ENCODE assay signal across 15 mouse cellular contexts in the genomic region with DNA sequence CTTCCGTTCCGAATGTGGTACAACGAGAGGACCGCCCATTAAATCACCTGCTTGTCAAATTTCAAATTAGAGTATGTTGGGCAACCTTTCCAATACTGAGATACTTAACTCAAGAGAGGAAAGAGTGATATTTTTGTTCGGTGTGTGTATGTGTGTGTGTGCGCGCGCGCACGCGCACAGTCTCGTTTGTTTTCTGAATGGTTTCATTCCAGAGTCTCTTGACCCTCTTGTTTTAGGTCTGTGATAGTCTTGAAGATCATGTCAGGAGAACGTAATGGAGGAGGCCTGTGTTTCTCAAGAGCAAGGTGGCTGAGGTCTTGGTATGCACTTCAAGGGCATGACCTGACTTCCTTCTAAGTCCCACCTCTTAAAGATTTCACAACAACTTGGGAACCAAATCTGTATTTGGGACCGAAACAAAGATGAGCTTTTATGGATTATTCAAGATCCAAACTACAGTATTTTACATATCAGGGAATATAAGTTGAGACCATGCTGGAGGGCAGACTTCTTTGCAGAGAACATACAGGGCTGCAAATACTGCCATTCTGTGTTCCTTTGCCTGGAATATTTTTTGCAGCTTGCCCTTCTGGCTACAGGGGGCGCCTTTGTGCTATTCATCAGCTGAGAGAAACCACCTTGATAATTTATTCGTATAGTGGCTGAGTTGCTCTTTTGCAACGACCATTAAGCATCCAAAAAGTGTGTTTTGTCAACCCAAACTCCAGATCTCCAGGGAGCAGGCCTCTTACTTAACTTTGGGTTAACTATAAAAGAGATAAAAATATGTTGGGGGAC. TPM values are rescaled to one million over a fixed set of nuclear protein-coding genes. Genes with fewer than 3 reads are reported as not detected.
DNase-seq lines count a peak whose midpoint lies in the region; ATAC-seq lines count a peak whose summit lies in the region.
"Had no signal": no experiment of that assay in that cellular context is flagged by ENCODE, and none has a peak within 500 bp of the region (broad histone marks: within the 10 kb centered on the region; RNA-seq: fewer than 3 reads in every experiment).

No protein-coding gene starts in this region.

- H3K9me3 ChIP-seq in forebrain, embryonic 10.5 days = no peaks in the 10 kb centered on the region
- no peaks in the 10 kb centered on the region for H3K9me3 ChIP-seq in forebrain, embryonic 14.5 days (replicated peaks; ENCODE audit: control insufficient read depth, low read length)
- H3K9me3 ChIP-seq in midbrain, embryonic 15.5 days = no peaks in the 10 kb centered on the region
- H3K9me3 ChIP-seq: liver, embryonic 13.5 days; midbrain, embryonic 13.5 days had no signal

- DNase-seq in forebrain, embryonic 10.5 days (ENCODE audit: extremely low spot score, low spot score) = peak; percentile 11
- no peak for DNase-seq in forebrain, embryonic 14.5 days (ENCODE audit: low spot score)
- DNase-seq in layer of hippocampus, adult 11-12 months (ENCODE audit: low spot score) = peak; percentile 22
- DNase-seq in layer of hippocampus, postnatal 14 days (ENCODE audit: low spot score in 2 of 2) = no peak
- DNase-seq in brain, adult 2 months (ENCODE audit: low read depth, low spot score) = peak; percentile 8
- peak; percentile 59 to 77 for DNase-seq in lung, postnatal 4 days
- no peak for DNase-seq in spleen, postnatal 14 days (ENCODE audit: low spot score in 2 of 2)
- DNase-seq: layer of hippocampus, postnatal 36 days; liver, embryonic 13.5 days had no signal

- WGBS in forebrain, embryonic 10.5 days = 87% methylated on average over 17 of the region's 17 CpGs
- WGBS in forebrain, embryonic 14.5 days = 87% methylated on average over 17 of the region's 17 CpGs
- 87% methylated on average over 17 of the region's 17 CpGs for WGBS in midbrain, embryonic 15.5 days

- H3K4me2 ChIP-seq in forebrain, embryonic 14.5 days (ENCODE audit: low read length) = no peak overlapping the region
- H3K4me2 ChIP-seq in midbrain, embryonic 15.5 days = no peak overlapping the region
- H3K4me2 ChIP-seq: liver, embryonic 13.5 days; midbrain, embryonic 13.5 days had no signal

- H3K36me3 ChIP-seq in forebrain, embryonic 10.5 days (replicated peaks) = no peaks in the 10 kb centered on the region
- H3K36me3 ChIP-seq in forebrain, embryonic 14.5 days (ENCODE audit: control insufficient read depth, insufficient read depth, low read length) = no peaks in the 10 kb centered on the region
- no peaks in the 10 kb centered on the region for H3K36me3 ChIP-seq in midbrain, embryonic 15.5 days (replicated peaks)
- H3K36me3 ChIP-seq: liver, embryonic 13.5 days; midbrain, embryonic 13.5 days had no signal

- H3K4me3 ChIP-seq in forebrain, embryonic 10.5 days = no peak overlapping the region
- H3K4me3 ChIP-seq in forebrain, embryonic 14.5 days (ENCODE audit: low read depth, low read length) = no peak overlapping the region
- no peak overlapping the region for H3K4me3 ChIP-seq in midbrain, embryonic 15.5 days
- H3K4me3 ChIP-seq: liver, embryonic 13.5 days; midbrain, embryonic 13.5 days had no signal

- H3K4me1 ChIP-seq in forebrain, embryonic 10.5 days = peaks cover 8% of the 10 kb centered on the region
- H3K4me1 ChIP-seq in forebrain, embryonic 14.5 days (ENCODE audit: control insufficient read depth, insufficient read depth, low read length) = peaks cover 5% of the 10 kb centered on the region; the same call in 1 of the 2 replicates
- H3K4me1 ChIP-seq in midbrain, embryonic 15.5 days = peaks cover 6% of the 10 kb centered on the region
- H3K4me1 ChIP-seq: liver, embryonic 13.5 days had no signal

- no peak overlapping the region for H3K9ac ChIP-seq in forebrain, embryonic 14.5 days (ENCODE audit: low read length)
- no peak overlapping the region for H3K9ac ChIP-seq in midbrain, embryonic 15.5 days
- H3K9ac ChIP-seq: liver, embryonic 13.5 days; midbrain, embryonic 13.5 days had no signal

- no peak overlapping the region for H3K27ac ChIP-seq in forebrain, embryonic 10.5 days
- no peak overlapping the region for H3K27ac ChIP-seq in forebrain, embryonic 14.5 days (ENCODE audit: low read depth, low read length)
- H3K27ac ChIP-seq in midbrain, embryonic 15.5 days = no peak overlapping the region
- H3K27ac ChIP-seq: liver, embryonic 13.5 days; midbrain, embryonic 13.5 days had no signal

- ATAC-seq in forebrain, embryonic 14.5 days = no peak
- ATAC-seq in midbrain, embryonic 15.5 days (replicated peaks) = no peak
- ATAC-seq: intestine, embryonic 16.5 days; midbrain, embryonic 13.5 days had no signal

- H3K27me3 ChIP-seq in forebrain, embryonic 10.5 days (ENCODE audit: poor library complexity, severe bottlenecking) = no peaks in the 10 kb centered on the region
- no peaks in the 10 kb centered on the region for H3K27me3 ChIP-seq in forebrain, embryonic 14.5 days (replicated peaks; ENCODE audit: control insufficient read depth, insufficient read depth, low read length)
- H3K27me3 ChIP-seq in midbrain, embryonic 15.5 days (replicated peaks) = no peaks in the 10 kb centered on the region
- H3K27me3 ChIP-seq: liver, embryonic 13.5 days; midbrain, embryonic 13.5 days had no signal

RNA-seq across cellular contexts. Expression of gene Gzmk, which starts 2.2 kb away (rescaled TPM):
- not detected in 2 replicates for polyA plus RNA-seq in forebrain, embryonic 10.5 days (2016; fragmentation: Nextera tagmentation; extraction: Ambion mirVana)
- polyA plus RNA-seq in forebrain, embryonic 14.5 days (2014; fragmentation: Nextera tagmentation; extraction: Ambion mirVana) = not detected in 2 replicates
- total RNA-seq in layer of hippocampus, postnatal 14 days (2021) = not detected
- not detected in 2 replicates for polyA plus RNA-seq in midbrain, embryonic 15.5 days (2015; fragmentation: Nextera tagmentation; extraction: Ambion mirVana)
- polyA plus RNA-seq: heart, embryonic 16.5 days; intestine, embryonic 16.5 days; liver, embryonic 13.5 days; midbrain, embryonic 13.5 days; neural tube, embryonic 14.5 days; stomach, embryonic 16.5 days had no signal

RNA-seq across cellular contexts. Expression of gene Esm1, which starts 18.4 kb away (rescaled TPM):
- polyA plus RNA-seq in forebrain, embryonic 10.5 days (2016; fragmentation: Nextera tagmentation; extraction: Ambion mirVana) = 0.77 and 2.2 TPM in 2 replicates
- 0.96 and 1.0 TPM in 2 replicates for polyA plus RNA-seq in forebrain, embryonic 14.5 days (2014; fragmentation: Nextera tagmentation; extraction: Ambion mirVana)
- total RNA-seq in layer of hippocampus, postnatal 14 days (2021) = under 1 TPM; 0.24 to 0.46 TPM
- polyA plus RNA-seq in midbrain, embryonic 15.5 days (2015; fragmentation: Nextera tagmentation; extraction: Ambion mirVana) = 1.9 and 2.3 TPM in 2 replicates
- total RNA-seq: layer of hippocampus, postnatal 36 days had no signal

Comparison
In these comparisons a context has a peak if more than half of its experiments do, and no peak if none do; other contexts are left out.
1. DNase-seq: peak in forebrain, embryonic 10.5 days (single experiment), layer of hippocampus, adult 11-12 months (single experiment), brain, adult 2 months (single experiment) and lung, postnatal 4 days (2 of 2); none in forebrain, embryonic 14.5 days (single experiment), layer of hippocampus, postnatal 14 days (0 of 2) and spleen, postnatal 14 days (0 of 2).